23 mouse cellular contexts compared by ENCODE assay signal in genomic region chr17:67614381-67614780, GRCm38 (mm10). TPM values are rescaled to one million over a fixed set of nuclear protein-coding genes. Genes with fewer than 3 reads are reported as not detected.
DNase-seq lines count a peak whose midpoint lies in the region; ATAC-seq lines count a peak whose summit lies in the region.
"Had no signal": no experiment of that assay in that cellular context is flagged by ENCODE, and none has a peak within 500 bp of the region (broad histone marks: within the 10 kb centered on the region; RNA-seq: fewer than 3 reads in every experiment).

No protein-coding gene starts in this region.

- intact Hi-C loops in heart, postnatal 25 days (cut with DNase I), result no loop called here

- ATAC-seq in common myeloid progenitor, adult 5-6 weeks (replicated peaks; ENCODE audit: low read depth, poor library complexity, severe bottlenecking), result peak; percentile 29; the same call in 1 of the 2 replicates
- ATAC-seq in megakaryocyte, adult 5-6 weeks (ENCODE audit: poor library complexity, severe bottlenecking), result peak; percentile 51; the same call in 1 of the 2 replicates
- ATAC-seq: activated CD4-positive, CD25-positive, alpha-beta regulatory T cell, adult 4 months; CD4-positive, CD25-positive, alpha-beta regulatory T cell, adult 4 months; forebrain, embryonic 14.5 days; forebrain, embryonic 16.5 days; Patski had no signal

- peak; percentile 28 for DNase-seq in heart, adult 11 months
- no peak for DNase-seq in heart, postnatal 25 days (ENCODE audit: low spot score)
- no peak for DNase-seq in urinary bladder, postnatal 10 days (ENCODE audit: low spot score)
- no peak for DNase-seq in thymus, postnatal 25 days
- DNase-seq: adrenal gland, adult 8-10 months; adrenal gland, postnatal 14 days; adrenal gland, postnatal 36 days; B cell, adult 2 months; cerebellum, adult 11-12 months; cerebellum, adult 2 months; cerebellum, adult 9-10 months; cerebellum, postnatal 10 days; cerebellum, postnatal 25 days; embryo, embryonic 11 days had no signal

RNA-seq across cellular contexts. Expression of gene Lrrc30, which starts 18.1 kb away (rescaled TPM):
- under 1 TPM; 0.29 to 0.53 TPM for total RNA-seq in heart, postnatal 25 days (2021)
- not detected in 2 replicates for total RNA-seq in common myeloid progenitor, adult 5-6 weeks (2017)
- total RNA-seq in megakaryocyte, adult 5-6 weeks (2015), result not detected in 2 replicates
- total RNA-seq in megakaryocyte, adult 5-6 weeks (2017), result not detected in 2 replicates
- total RNA-seq: CH12.LX, G1E had no signal
